Mouse (Mus musculus): ENCODE results near the gene Olfr992. TPM values are rescaled to one million over a fixed set of nuclear protein-coding genes. Genes with fewer than 3 reads are reported as not detected.
"Not testable (repeated sequence)": the region's sequence is repeated elsewhere in the genome, so short reads cannot be mapped to it uniquely, and the experiment has no call there.

The Olfr992 gene
- polyA plus RNA-seq (2015; fragmentation: Nextera tagmentation; extraction: Ambion mirVana): not detected in 2 replicates

DNA sequence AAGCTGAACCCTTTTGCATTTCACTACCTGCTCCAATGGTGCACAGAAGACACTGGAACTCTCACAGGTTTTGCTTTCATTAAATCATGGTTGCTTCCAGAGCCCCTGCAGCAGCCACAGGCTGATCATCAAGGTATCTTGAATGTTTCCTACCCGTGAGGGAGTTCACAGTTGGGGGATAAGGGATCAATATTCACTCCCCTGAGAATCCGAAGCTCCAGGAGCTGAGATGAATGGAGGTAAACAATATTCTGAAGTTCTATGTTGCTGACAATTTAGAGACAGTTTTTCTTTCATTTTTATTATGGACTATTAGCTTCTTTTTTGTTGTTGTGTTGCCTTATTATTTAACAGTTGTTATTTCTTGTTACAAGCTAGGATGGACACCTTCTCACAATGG is at the start of gene Olfr992:
Olfr992 (minus strand) TSS at position 101 of the 400 bp plus-strand sequence.
- H3K4me2 ChIP-seq: no peak within 1 kb of the TSS
- no peaks in the 10 kb centered on the region for H3K27me3 ChIP-seq
- 70% methylated on average over 2 of the region's 2 CpGs for WGBS
- H3K36me3 ChIP-seq: no peaks in the 10 kb centered on the region
- H3K9me3 ChIP-seq: no peaks in the 10 kb centered on the region
- H3K4me1 ChIP-seq (replicated peaks): no peaks in the 10 kb centered on the region
- no peak within 1 kb of the TSS for H3K4me3 ChIP-seq
- no peak for ATAC-seq (ENCODE audit: low FRiP score)
- no peak within 1 kb of the TSS for H3K27ac ChIP-seq
- H3K9ac ChIP-seq: no peak within 1 kb of the TSS

DNA sequence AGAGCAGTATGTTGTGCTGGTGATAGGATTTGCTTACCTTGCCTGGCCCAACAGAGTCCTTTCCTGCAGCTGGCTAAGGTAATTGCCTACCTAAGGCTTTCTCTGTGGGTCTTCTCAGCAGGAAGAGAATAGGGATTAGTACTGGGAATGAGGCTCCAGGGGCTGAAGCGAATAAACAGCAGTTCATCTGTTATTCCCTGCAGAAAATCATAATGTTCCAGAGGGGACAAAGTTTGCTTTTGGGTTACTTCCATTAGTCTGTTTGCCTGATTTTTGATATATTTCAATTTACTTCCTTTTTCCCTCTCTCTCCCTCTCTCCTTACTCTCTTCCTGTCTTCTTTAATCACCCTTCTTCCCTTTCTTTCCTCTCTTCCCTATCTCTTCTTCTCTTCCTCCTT is 34.3 kb upstream of the Olfr992 start, which contains the start of gene Olfr995:
Olfr995 (minus strand) TSS at position 101 of the 400 bp plus-strand sequence.
- no peak within 1 kb of the TSS for H3K9ac ChIP-seq
- H3K4me1 ChIP-seq (replicated peaks): no peaks in the 10 kb centered on the region
- H3K27ac ChIP-seq: no peak within 1 kb of the TSS
- ATAC-seq (ENCODE audit: low FRiP score): no peak
- 12% methylated on average over 1 of the region's 1 CpGs for WGBS
- no peaks in the 10 kb centered on the region for H3K27me3 ChIP-seq
- H3K4me3 ChIP-seq: no peak within 1 kb of the TSS
- H3K36me3 ChIP-seq: no peaks in the 10 kb centered on the region
- H3K4me2 ChIP-seq: no peak within 1 kb of the TSS
- H3K9me3 ChIP-seq: no peaks in the 10 kb centered on the region

DNA sequence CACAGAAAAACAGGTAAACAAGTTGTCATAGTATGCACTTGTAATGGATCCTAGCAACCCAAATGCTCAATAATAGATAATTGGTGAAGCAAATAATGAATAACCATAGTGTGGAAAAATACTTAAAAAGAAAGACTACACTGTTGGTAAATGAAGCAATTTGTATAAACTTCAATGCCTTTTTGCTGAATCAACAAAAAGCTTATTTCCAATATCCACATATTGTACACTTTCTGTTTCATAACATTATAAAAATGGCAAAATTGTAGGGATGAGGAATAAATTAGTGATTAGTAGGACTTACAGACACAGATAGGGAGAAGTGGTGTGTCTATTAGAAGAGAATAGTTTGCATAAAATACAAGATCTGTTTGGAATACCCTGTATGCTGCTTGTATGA is 33.3 kb upstream of the Olfr992 start:
- Histone ChIP-seq H3K36me3 (no peaks in the 10 kb centered on the region), H3K4me1 (replicated peaks) (no peaks in the 10 kb centered on the region), H3K27me3 (no peaks in the 10 kb centered on the region), H3K27ac (no peak overlapping the region), H3K4me2 (no peak overlapping the region), H3K9ac (no peak overlapping the region), H3K4me3 (no peak overlapping the region), H3K9me3 (no peaks in the 10 kb centered on the region)
- no peak for ATAC-seq (ENCODE audit: low FRiP score)

DNA sequence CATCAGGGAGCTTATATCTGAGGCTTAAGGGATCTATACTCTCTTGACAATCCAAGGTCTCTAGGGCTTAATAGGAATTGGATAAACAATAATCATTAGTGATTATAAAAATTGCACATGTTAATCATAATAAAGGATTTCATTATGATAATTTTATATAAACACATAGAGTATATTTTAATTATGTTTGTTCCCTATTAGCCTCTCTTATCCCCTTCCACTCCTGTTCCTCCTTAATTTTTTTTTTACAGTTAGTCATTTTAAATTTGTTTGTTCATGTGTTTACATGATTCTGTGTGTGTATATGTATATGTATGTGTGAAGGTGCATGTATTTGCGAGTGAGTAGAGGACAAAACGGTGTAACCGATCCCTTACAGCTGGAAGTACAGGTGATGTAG is 27.1 kb upstream of the Olfr992 start, which contains the start of gene Olfr994:
Olfr994 (minus strand) TSS at position 101 of the 400 bp plus-strand sequence.
- Histone ChIP-seq H3K4me3 (no peak within 1 kb of the TSS), H3K9ac (no peak within 1 kb of the TSS), H3K4me2 (no peak within 1 kb of the TSS), H3K4me1 (replicated peaks) (no peaks in the 10 kb centered on the region), H3K36me3 (no peaks in the 10 kb centered on the region), H3K27ac (no peak within 1 kb of the TSS), H3K9me3 (no peaks in the 10 kb centered on the region), H3K27me3 (no peaks in the 10 kb centered on the region)
- no peak for ATAC-seq (ENCODE audit: low FRiP score)
- WGBS: 92% methylated on average over 3 of the region's 3 CpGs

DNA sequence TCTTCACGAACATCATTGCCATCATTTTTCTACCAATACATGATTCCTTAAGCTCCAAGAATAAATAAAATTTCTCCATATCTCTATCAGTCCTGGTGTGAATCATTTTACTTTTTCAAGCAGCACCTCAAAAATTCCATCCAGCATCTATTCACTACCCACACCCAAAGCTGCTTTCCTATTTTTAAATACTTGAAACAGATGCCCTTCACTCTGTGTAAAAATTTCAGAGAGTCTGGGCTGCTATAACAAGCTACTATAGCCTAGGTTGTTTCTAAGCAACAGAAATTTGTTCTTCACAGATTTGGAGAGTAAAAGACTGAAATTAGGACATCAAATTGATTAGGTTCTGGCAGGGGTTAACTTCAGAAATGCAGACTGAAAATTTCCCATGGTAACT is 16.6 kb upstream of the Olfr992 start:
- no peak overlapping the region for H3K27ac ChIP-seq
- no peak overlapping the region for H3K9ac ChIP-seq
- WGBS: 90% methylated on average over 1 of the region's 1 CpGs
- ATAC-seq (ENCODE audit: low FRiP score): no peak
- H3K36me3 ChIP-seq: no peaks in the 10 kb centered on the region
- no peaks in the 10 kb centered on the region for H3K27me3 ChIP-seq
- H3K9me3 ChIP-seq: no peaks in the 10 kb centered on the region
- no peak overlapping the region for H3K4me2 ChIP-seq
- H3K4me3 ChIP-seq: no peak overlapping the region
- no peaks in the 10 kb centered on the region for H3K4me1 ChIP-seq (replicated peaks)

DNA sequence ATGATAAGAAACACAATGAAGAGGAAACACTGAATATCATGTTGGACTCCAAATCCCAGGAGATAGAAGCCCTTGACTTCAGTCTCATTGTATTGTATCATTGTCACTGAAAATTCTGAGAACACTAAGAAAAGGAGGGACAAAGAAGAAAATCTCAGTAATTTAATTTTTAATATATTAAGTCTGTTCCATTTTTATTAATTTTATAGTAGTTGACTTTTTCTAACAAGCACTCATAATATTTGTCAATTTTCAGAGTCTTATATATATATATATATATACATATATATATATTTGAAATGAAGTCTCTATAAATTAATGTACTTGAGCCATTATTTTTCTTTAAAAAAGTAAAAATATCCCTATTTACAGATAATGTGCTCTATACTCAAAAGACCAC is 5.5 kb upstream of the Olfr992 start, which contains the start of gene Olfr993:
Olfr993 (minus strand) TSS at position 101 of the 400 bp plus-strand sequence.
- Histone ChIP-seq H3K4me1 (replicated peaks) (no peaks in the 10 kb centered on the region), H3K9me3 (no peaks in the 10 kb centered on the region), H3K9ac (no peak within 1 kb of the TSS), H3K4me3 (no peak within 1 kb of the TSS), H3K27me3 (no peaks in the 10 kb centered on the region), H3K4me2 (no peak within 1 kb of the TSS), H3K27ac (no peak within 1 kb of the TSS), H3K36me3 (no peaks in the 10 kb centered on the region)
- no peak for ATAC-seq (ENCODE audit: low FRiP score)

DNA sequence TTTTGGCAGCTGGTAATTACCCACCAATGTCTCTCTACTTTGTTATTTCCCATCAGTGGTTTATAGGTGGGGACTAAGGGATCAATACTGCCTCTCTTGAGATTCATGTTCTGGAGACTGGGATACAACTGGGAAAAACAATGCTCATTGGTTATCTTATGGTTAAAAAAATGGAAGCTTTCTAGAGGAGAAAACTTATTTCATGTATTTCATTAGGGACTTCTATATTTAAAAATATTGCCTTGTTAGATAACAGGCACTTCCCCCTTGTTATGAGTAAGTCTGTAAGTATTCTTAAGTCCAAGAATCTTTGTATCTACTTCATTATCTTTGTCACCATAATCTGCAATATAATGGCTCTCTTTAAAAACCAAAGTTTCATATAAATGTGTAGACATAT is 46.1 kb downstream of the Olfr992 start, which contains the start of gene Olfr988:
Olfr988 (minus strand) TSS at position 101 of the 400 bp plus-strand sequence.
- not testable (repeated sequence) for H3K4me2 ChIP-seq; H3K9ac ChIP-seq; H3K4me3 ChIP-seq; H3K27me3 ChIP-seq; H3K9me3 ChIP-seq; H3K36me3 ChIP-seq; ATAC-seq (ENCODE audit: low FRiP score); H3K27ac ChIP-seq; H3K4me1 ChIP-seq (replicated peaks)

Other genes starting within 250 kb of the Olfr992 start
- gene Lrrc55, start 212.3 kb downstream of the Olfr992 start, polyA plus RNA-seq (2015; fragmentation: Nextera tagmentation; extraction: Ambion mirVana): 6.9 and 7.7 TPM in 2 replicates
- gene Olfr987, start 70.2 kb downstream of the Olfr992 start, polyA plus RNA-seq (2015; fragmentation: Nextera tagmentation; extraction: Ambion mirVana): not detected in 2 replicates
- gene Olfr988, start 46.2 kb downstream of the Olfr992 start, polyA plus RNA-seq (2015; fragmentation: Nextera tagmentation; extraction: Ambion mirVana): not detected in 2 replicates
- gene Olfr993, start 5.4 kb upstream of the Olfr992 start, polyA plus RNA-seq (2015; fragmentation: Nextera tagmentation; extraction: Ambion mirVana): not detected in 2 replicates
- not detected in 2 replicates for gene Olfr994, start 27.0 kb upstream of the Olfr992 start, polyA plus RNA-seq (2015; fragmentation: Nextera tagmentation; extraction: Ambion mirVana)
- not detected in 2 replicates for gene Olfr995, start 34.2 kb upstream of the Olfr992 start, polyA plus RNA-seq (2015; fragmentation: Nextera tagmentation; extraction: Ambion mirVana)
- gene 4833423E24Rik, start 109.6 kb upstream of the Olfr992 start, polyA plus RNA-seq (2015; fragmentation: Nextera tagmentation; extraction: Ambion mirVana): not detected in 2 replicates
- not detected in 2 replicates for gene Olfr996, start 169.7 kb upstream of the Olfr992 start, polyA plus RNA-seq (2015; fragmentation: Nextera tagmentation; extraction: Ambion mirVana)
- not detected in 2 replicates for gene Olfr998, start 179.5 kb upstream of the Olfr992 start, polyA plus RNA-seq (2015; fragmentation: Nextera tagmentation; extraction: Ambion mirVana)
- gene Olfr1000, start 202.4 kb upstream of the Olfr992 start, polyA plus RNA-seq (2015; fragmentation: Nextera tagmentation; extraction: Ambion mirVana): not detected in 2 replicates
- gene Olfr1002, start 241.2 kb upstream of the Olfr992 start, polyA plus RNA-seq (2015; fragmentation: Nextera tagmentation; extraction: Ambion mirVana): not detected in 2 replicates

Measured in hindbrain, embryonic 13.5 days (tissue).